Mouse (Mus musculus) MN1 (cell line): ENCODE data around the gene Twistnb.

Source experiments
- DNase-seq: peaks from one replicate; pipeline ENCODE4 v3.0.0-alpha.2; 2016; ENCODE audit warnings: low spot score

Gene Twistnb

DNA sequence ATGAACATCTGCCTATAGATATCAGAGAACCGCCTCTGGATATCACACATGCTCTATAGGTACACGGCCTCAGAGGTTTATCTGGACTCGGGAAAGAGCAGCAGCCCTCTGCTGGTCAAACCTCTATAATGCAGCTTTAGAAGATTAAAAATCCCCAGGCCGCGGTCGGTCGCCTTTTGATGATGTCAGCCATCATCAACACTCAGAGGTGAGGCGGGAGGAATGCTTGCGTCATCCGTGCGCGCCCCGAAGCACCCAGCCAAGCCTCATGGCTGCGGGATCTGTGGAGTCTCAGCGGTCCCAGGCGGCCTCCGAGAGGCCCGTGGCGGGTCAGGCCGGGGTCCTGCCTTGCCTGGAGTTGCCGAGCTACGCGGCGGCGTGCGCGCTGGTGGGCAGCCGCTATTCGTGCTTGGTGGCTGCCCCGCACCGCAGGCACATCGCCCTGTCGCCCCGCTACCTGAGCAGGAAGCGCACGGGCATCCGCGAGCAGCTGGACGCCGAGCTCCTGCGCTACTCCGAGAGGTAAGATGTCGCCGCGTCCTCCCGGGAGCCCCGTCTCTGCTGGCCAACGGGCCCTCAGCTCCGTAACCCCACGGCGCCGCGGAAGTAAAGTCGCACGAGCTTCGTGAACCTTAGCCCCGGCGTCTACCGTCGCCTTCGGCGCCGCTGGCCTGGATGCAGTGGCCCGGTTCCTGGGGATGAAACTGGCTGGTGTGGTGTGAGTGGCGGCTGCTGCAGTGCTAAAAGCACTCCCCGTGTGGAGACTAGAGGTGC, at the start of gene Twistnb:
Twistnb (plus strand) TSS at position 249 of the 774 bp plus-strand sequence.
- peak; percentile 97 for DNase-seq

DNA sequence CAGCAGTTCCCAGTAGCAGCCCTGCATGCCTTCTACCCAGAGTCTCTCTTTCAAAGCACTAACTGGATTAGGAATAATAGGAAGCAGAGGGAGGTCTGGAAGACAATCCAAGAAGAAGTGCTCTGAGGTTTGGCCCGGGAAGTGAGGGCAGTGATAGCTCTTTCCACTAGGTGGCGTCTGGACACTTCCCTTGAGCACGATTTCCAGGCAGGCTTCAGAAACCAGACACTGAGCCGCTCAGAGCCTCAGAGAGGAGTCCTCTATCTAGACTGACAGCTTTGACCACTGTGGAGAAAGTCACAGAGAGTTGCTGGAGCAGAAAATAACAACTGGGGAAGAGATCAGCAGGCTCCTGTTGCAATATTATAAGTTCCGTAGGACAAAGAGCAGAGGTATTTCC, 40.6 kb upstream of the Twistnb start:
- peak; percentile 91 for DNase-seq

DNA sequence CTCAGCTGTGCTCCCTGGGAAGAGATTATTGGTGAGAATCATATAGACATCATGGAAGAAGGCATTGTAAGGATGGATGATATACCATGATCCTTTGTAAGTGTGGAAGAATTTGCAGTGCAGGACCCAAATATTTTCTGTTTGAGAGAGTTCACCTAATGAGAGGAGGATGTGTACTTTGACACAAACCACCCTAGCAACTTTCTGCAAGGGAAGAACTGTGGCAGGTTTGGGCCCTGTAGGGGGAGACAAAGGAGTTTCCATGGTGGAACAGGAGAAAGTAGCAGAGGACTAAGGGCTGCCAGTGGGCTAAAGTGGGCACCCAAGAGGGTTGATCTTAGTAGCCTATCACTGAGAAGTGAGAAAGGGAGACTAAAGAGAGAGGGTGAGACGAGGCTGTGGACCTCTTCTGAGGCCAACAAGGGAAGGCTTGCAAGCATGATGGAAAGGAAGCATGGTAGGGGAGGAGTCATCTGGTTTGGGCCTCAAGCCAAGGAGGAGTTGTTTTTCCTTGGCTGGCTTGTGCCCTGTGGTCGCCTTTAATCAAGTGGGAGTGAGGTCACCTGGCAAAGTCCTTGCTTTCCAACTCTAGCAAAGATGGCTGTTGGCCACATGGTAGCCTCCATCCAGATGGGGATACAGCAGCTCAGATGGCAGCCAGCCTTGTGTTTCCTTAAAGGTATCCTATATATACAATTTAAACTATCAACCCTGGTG, 38.4 kb upstream of the Twistnb start:
- no peak for DNase-seq

DNA sequence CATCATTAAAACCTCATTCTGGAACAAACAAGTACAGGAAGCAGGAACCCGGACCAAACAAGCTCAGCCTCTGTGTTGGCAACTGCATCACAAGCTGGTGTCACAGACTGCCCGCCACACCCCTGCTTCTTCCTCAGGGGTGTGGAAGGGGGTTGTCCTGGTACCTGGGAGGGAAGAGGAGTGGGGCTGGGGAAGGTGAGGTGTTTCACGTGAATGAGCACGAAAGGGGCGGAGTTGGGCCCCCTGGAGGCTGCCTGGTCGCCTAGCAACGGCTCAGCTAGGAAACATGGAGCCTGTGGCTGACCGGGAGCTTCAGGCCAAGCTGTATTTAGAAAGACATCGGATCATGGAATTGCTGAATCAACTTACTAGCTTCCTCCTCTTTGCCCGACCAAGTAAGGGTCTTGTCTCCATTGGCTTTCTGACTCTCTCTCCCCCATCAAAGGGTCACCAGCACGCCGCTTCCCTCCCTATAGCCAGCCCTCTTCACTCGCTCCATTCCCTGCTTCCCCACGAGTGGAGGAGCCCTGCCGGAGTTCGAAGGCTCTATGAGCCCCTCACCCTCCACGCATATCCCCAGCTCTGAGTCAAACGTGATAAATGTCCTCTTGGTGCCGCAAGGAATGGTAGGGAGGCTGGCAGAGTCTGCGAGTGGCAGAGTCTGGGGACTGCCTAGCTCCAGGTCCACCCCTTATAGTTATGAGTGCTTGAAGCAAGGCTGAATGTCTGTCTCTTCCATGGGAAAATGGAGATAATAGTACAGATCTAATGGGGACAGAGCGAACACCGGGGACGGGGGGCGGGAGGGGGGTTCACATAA, 34.4 kb upstream of the Twistnb start, which contains the start of gene Efcab10:
Efcab10 (plus strand) TSS at position 51 of the 820 bp plus-strand sequence.
- DNase-seq = no peak

DNA sequence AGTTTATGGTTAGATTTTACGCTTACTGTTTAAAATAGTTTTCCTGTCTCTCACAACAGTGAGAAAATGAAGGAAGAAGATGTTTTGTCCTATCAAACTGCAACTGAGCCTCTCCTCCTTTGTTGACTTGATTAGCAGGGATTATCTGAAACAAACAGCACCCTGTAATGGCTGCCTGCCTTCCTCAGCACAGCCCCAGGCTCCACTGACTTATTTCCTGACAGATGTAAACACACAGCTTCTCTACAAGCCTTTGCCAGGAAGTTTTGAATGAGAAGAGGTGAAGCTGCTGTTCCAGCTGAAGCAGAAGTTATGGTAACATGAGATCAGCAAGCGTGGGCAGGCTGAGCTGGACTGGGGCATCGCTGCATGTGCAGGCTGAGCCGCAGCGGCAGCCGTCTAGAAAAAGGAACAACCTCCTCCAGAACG, 26.2 kb upstream of the Twistnb start:
- DNase-seq = no peak

DNA sequence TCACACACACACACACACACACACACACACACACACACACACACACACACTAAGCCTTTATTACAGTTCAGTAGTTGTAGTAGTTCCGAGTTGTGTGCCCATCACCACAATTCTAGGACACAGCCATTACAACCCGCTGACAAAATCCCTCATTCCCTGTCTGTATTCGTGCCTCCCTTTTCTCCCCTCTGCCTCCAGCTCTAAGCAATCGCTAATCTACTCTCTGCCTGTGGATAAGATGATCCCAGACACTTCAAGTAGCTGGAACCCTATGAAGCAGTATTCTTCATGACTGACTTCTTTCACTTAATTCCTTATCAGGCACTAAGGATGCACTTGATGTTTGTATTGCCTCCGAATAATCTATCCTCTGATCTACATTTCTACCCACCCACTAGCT, 24.4 kb upstream of the Twistnb start:
- peak; percentile 19 for DNase-seq

DNA sequence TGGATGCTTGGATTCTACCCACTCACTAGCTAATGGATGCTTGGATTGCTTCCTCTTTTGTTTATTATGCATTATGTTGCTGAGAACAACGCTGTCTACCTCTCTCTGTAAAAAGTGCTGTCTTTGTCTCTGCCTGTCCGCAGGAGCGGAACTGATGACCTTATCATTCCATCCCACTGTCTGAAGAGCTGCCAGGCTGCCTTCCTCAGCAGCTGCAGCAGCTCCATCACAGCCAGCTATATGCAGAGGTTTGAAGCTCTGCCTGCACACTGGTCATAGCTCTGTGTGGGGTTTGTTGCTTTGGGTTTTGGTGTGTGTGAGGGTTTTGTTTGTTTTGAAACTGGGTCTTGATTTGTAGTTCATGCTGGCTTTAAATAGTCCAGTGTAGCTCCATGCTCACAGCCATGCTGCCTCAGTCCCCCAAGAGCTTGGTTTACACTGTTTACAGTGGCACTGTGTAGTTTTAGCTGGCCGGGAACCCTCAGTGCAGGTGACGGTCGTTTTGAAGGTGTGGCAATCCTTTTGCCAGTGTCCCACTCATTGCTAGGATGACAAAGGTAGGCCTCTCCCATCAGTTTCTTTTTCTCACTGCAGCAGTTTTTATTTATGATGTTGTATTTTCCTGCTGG, 23.9 kb upstream of the Twistnb start:
- peak; percentile 49 for DNase-seq

DNA sequence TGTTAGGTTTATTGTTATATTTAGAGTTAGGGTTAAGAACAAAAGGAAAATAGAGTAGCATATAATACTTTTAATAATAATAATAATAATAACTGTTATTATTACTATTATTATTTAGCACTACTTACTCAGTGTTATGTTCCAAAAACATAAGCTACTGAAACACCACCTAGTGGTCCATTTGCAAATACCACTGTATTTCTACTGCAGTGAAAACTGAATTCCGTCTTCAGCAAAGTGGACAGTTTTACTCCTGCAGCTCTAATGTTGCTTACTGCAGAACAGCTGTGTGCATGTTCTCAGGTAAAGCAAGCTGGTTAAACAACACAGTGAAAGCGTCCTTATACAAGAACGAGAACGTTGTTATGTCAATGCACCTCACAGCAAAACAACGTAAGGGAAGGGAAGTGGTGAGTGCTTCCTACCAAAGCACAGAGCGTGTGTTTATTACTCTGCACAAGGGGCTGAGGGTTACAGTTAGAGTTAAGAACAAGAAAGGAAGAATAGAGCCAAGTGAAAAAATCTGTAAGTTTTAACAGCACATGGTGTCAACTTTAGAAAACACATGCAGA, 17.8 kb upstream of the Twistnb start:
- DNase-seq = no peak

DNA sequence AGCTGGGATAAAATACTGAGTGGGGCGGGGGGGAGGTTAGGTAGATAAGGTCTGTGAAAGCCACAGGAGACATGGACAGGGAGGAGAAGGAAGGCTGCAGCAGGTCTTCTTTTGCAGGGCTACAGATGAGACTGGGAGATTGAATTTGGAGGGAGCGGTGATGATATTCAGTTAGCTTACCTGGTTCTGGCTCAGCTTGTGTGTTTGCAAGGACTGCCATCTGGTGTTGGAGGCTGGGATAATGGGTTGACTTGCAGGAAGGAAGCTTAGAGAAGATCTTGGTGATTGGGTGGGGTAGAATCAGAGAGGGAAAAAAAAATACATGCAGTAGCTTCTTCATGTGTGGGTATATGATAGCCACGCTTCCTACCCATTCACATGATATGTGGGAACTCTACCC, 5.1 kb upstream of the Twistnb start:
- DNase-seq = peak; percentile 65

DNA sequence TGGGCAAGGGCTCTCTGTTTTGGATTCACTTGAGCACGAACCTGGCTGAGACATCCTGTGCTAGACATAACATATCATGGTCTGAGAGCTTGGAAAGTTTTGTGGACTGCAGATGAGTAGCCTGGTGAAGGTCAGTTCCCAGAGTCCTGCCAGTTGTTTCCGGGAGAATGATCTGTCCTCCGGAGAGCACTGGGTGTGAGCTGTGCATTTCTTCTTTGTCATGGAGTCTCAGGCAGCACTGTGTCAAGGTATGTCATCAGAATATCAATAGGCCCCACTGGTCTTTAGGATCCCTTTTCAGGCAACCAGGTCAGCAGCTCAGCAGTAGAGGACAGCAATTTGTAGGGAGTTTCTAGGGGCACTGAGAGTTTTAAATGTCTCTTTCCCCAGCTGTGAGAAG, 2.1 kb upstream of the Twistnb start:
- no peak for DNase-seq

DNA sequence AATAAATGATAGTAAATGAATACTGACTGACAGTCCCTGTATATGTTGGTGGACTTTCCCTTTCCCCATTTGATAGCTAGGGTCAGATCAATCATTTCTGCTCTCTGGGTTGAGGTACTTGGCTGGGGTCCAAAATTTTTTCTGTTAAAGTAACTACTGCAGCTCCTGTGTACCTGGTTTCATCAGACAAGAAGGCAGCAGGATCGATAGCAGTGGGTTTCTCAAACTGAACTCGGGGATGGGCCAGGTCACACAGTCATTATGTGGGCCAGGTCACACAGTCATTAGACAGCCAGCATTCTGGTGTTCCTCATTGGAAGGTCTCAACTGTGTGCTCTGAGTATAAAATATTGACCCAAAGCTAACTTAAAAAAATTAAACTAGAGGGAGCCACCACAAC, 1.7 kb upstream of the Twistnb start:
- no peak for DNase-seq

DNA sequence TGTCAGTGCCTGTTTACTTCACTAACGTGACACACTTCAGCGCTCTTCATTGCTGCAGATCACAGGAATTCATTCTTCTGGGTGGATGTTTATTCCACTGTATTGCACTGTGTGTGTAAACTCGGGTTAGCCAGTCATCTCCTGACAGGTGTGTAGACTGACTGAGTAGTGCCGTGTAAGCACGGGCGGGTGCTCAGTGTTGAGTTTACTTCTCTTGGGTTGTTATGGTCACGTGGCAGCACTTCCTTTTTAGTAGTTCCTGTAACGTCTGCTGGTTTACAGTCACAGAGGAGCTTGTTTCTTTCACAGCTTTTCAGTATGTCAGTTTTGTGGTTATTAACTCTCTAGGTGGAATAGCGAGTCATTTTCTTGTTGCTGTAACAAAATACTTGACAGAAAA, 4.4 kb downstream of the Twistnb start:
- DNase-seq = no peak

DNA sequence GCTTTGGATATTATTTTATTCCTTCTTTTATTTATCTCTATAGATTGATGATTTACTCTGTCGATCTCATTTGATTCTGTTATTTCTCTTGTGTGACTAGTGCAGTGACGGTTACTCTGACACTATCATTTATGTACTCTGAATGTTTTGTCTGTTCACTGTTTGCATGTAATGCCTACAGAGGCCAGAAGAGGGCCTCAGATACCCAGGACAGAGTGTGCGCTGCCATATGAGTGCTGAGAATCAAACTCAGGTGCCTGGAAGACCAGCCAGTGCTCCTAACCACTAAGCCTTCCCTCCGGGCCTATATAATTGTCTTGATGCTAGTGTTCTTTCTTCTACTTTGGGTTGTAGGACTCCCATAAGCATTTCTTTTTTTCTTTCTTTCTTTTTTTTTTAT, 5.3 kb downstream of the Twistnb start:
- DNase-seq = no peak

DNA sequence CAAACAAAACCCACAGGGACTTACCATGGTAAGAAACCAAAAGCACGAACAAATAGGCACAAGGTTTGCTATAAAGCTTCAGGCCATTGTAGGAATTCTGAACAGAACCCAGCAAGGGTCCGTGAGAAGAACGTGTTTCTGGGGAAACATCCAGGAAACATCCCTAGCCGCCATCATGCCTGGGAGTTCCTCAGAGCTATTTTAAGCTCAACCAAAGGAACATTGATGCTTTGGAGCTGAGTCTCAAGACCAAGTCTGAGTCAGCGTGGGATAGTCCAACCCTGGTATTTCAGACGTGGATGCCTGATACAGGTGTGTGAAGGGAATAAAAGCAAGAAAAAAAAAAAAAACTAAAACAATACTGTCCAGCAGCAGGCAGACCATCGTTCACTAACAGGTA, 26.0 kb downstream of the Twistnb start:
- DNase-seq = no peak

DNA sequence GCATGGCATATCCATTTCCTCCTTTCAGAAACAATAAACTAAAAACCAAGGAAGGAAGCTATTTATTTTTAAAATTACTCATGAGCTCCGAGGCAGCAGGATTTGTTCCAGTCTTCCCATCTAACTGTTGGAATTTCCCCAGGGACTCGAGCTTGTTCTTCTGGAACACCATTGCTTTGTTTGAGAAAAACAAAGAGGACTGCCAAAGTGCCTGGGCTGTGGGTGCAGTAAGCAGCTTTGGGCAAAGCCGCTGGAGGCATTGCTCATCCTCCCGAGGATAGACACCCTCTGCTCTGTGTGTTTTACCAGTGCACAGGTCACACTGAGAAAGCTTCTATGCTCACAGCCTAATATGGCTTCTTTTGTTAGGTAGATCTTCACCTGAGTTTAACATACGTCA, 26.8 kb downstream of the Twistnb start:
- peak; percentile 35 for DNase-seq

DNA sequence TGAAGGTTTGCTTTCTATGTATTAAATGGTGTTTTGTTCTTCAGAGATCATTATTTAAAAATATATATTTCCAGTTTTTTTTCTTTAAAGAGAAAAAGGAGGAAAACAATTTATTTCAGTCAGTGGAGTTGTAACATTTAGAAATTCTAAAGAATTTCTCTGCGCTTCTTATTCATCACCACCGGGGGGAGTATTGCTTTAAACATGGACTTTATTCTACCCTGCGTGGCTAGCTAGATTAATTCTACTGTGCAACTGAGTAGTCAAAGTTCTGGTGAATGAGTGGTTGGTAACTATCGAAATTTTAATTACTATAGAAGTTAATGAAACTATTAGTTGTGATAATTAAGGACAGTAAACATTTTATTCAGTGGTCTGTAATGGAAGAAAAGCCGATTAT, 51.5 kb downstream of the Twistnb start:
- peak; percentile 53 for DNase-seq

DNA sequence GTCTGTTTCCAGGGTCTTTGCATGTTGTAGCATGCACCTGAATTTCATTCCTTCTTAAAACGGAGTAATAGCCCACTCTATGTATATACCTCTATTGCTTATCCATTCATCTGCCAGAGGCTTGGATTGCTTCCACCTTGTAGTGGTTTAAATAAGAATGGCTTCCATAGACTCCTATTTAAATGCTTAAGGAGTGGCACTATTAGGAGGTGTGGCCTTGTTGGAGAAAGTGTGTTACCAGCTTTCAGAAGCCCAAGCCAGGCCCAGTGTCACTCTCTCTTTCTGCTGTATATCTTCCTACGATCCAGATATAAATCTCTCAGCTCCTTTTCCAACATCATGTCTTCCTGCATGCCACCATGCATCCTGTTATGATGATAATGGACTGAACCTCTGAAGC, 53.5 kb downstream of the Twistnb start:
- no peak for DNase-seq
